Mouse (Mus musculus) urinary bladder, postnatal 10 days (tissue): ENCODE results near the gene Psen2.

ENCODE experiments used
- DNase-seq: peaks from one replicate; pipeline ENCODE4 v3.0.0; 2022; ENCODE audit warnings: low spot score

Psen2 gene

GRCm38 (mm10) chr1:180248593-180249146 lies 14.6 kb downstream of the Psen2 start:
- DNase-seq, result no peak

- no peak for DNase-seq
Observed at GRCm38 (mm10) chr1:180247901-180248300, 15.3 kb downstream of the Psen2 start.

- no peak for DNase-seq
Observed at GRCm38 (mm10) chr1:180245741-180246507, 17.3 kb downstream of the Psen2 start.

- DNase-seq, result no peak
Observed at GRCm38 (mm10) chr1:180231729-180232128, 31.5 kb downstream of the Psen2 start.

GRCm38 (mm10) chr1:180230580-180230979 lies 32.7 kb downstream of the Psen2 start:
- no peak for DNase-seq

GRCm38 (mm10) chr1:180229906-180230305 lies 33.3 kb downstream of the Psen2 start:
- DNase-seq, result no peak

- DNase-seq, result no peak
Observed at GRCm38 (mm10) chr1:180228854-180229253, 34.4 kb downstream of the Psen2 start.

- no peak for DNase-seq
Observed at GRCm38 (mm10) chr1:180226766-180227165, 36.5 kb downstream of the Psen2 start.

GRCm38 (mm10) chr1:180226221-180226713 lies 37.0 kb downstream of the Psen2 start:
- DNase-seq, result no peak

GRCm38 (mm10) chr1:180225500-180226220 lies 37.6 kb downstream of the Psen2 start:
- DNase-seq, result no peak

GRCm38 (mm10) chr1:180222007-180222406 lies 41.2 kb downstream of the Psen2 start:
- DNase-seq, result no peak

- no peak for DNase-seq
Observed at GRCm38 (mm10) chr1:180220791-180221542, 42.3 kb downstream of the Psen2 start.

GRCm38 (mm10) chr1:180216541-180217276 lies 46.5 kb downstream of the Psen2 start:
- no peak for DNase-seq

GRCm38 (mm10) chr1:180215044-180215443 lies 48.2 kb downstream of the Psen2 start:
- no peak for DNase-seq

- DNase-seq, result no peak
Observed at GRCm38 (mm10) chr1:180212911-180213310, 50.3 kb downstream of the Psen2 start.

GRCm38 (mm10) chr1:180210781-180211271 lies 52.4 kb downstream of the Psen2 start:
- no peak for DNase-seq

- DNase-seq, result no peak
Observed at GRCm38 (mm10) chr1:180210031-180210432, 53.2 kb downstream of the Psen2 start.

- no peak for DNase-seq
Observed at GRCm38 (mm10) chr1:180208370-180208769, 54.9 kb downstream of the Psen2 start.

- no peak for DNase-seq
Observed at GRCm38 (mm10) chr1:180200722-180201121, 62.5 kb downstream of the Psen2 start.

GRCm38 (mm10) chr1:180199715-180200050 lies 63.6 kb downstream of the Psen2 start:
- no peak for DNase-seq

GRCm38 (mm10) chr1:180198959-180199714 lies 64.1 kb downstream of the Psen2 start, which contains the start of gene Coq8a:
TSS of gene Coq8a (minus strand) at chr1:180199602.
- no peak for DNase-seq
